Mouse (Mus musculus): ENCODE data around the gene Hcn2.
A peak's percentile ranks its signal among the peaks of the same experiment; 100 is the strongest.

DNA sequence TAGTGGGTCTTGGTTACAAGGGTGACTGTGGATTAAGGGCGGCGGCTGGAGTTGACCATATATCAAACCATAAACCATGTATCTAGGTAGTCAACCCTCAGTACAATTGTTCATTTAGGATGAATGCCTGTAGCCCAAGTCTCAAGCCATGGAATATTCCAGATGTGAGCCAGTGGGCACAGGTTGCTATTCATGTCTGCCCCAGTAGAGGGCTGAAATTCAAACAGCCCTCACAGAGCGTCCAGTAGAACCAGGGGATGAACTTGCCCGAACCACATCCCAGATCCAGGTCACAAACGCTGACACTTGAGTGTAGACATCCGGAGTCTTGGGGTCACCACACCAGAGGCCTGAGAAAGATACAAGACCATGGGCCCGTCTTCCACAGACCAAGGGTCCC is 66.6 kb downstream of the Hcn2 start:
- peak; percentile 40 for TF ChIP-seq CTCF (IDR thresholded peaks at IDR 0.05; ENCODE audit: low read depth)
- no peak for TF ChIP-seq EP300 (IDR thresholded peaks at IDR 0.05; ENCODE audit: low read depth)
